Mouse (Mus musculus) regulatory T cell (primary cell): ENCODE data around the gene Gpr3.

Experiments used
- in situ Hi-C: fragments of 300-600 bp; cut with MboI, MseI; formaldehyde crosslinking; loops from one replicate; pipeline ENCODE4 v1.15.1; 2025; ENCODE audit warnings: high pct_unique_total_duplicates

The Gpr3 gene

GRCm38 (mm10) chr4:133199743-133200142 lies 12.6 kb downstream of the Gpr3 start:
- in situ Hi-C loops: no loop called here

- in situ Hi-C loops: no loop called here
Measured at GRCm38 (mm10) chr4:133198337-133199180, 13.8 kb downstream of the Gpr3 start.

DNA sequence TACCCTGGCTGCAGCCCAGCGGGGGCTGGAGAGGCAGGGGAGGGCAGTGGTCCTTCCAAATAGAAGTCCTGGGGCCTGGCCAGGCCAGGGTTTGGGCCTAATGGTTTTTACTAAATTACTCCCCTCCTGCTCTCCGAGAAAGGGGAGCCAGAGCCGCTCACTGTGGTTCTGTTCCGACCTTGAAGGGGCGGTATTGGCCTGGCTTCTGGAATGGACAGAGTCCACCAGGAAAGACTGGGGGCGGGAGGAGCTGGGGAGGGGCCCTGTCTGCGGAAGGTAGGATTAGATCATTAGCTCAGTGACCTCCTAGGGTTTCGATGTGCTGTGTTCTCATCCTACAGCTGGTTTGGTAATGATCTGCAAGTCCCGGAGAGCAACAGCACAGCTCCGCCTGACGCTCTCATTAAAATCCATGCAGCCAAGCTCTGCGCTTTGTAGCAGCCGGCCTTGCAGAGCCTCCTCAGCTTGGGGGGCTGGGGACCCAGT lies 14.5 kb downstream of the Gpr3 start:
- in situ Hi-C loops: no loop called here

GRCm38 (mm10) chr4:133197355-133197754 lies 15.0 kb downstream of the Gpr3 start:
- in situ Hi-C loops: no loop called here

DNA sequence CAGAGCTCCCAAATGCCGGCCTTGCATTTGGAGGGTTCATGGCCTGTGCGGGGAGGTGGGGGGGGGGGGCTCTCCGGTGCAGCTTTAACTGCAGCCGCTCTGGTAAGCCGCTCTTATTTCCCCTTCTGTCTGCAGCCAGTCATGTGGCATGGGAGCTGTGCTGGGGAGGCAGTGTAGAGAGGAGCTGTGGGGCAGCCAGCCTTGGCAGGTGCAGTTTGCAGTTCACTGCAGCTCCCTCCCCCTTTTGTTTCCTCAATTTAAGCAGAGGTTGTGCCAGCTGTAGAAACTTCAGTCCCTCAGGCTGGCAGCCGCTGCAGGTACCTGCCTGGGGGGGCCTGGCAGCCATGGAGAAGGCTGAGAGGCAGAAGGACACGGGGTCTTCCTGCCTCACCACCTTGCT lies 15.5 kb downstream of the Gpr3 start:
- in situ Hi-C loops: no loop called here

DNA sequence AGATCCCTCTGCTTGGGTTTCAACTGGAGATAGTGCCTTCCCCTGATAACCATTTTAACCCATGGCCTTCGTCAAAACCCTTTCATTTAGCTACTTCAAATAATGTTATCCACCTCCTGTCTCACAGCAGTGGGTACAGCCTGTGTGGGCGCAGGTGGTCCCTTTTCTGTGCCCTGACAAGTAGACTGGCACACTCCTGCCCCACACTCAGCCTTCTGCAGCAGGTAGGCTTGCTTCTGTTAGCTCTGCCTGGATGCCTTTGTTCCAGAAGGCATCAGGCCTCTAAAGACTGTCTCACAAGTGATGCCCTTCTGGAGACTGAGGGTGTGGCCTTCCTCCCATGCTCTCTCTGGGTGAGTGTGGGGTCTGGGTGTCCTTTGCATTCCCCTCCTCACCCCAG lies 16.2 kb downstream of the Gpr3 start:
- in situ Hi-C loops: no loop called here

GRCm38 (mm10) chr4:133195014-133195413 lies 17.3 kb downstream of the Gpr3 start:
- in situ Hi-C loops: no loop called here

- in situ Hi-C loops: no loop called here
Measured at GRCm38 (mm10) chr4:133194482-133194881, 17.9 kb downstream of the Gpr3 start.

- in situ Hi-C loops: loop anchor here (5.0 kb wide), 1 partner anchor 62 kb away; no protein-coding TSS in a partner anchor
Measured at GRCm38 (mm10) chr4:133189396-133189795, 22.9 kb downstream of the Gpr3 start.

- in situ Hi-C loops: loop anchor here (5.0 kb wide), 1 partner anchor 60 kb away; no protein-coding TSS in a partner anchor
Measured at GRCm38 (mm10) chr4:133186856-133187255, 25.5 kb downstream of the Gpr3 start.

- in situ Hi-C loops: loop anchor here (5.0 kb wide), 1 partner anchor 59 kb away; no protein-coding TSS in a partner anchor
Measured at GRCm38 (mm10) chr4:133185893-133186292, 26.4 kb downstream of the Gpr3 start.

- in situ Hi-C loops: loop anchor here (5.0 kb wide), 1 partner anchor 58 kb away; no protein-coding TSS in a partner anchor
Measured at GRCm38 (mm10) chr4:133184898-133185665, 27.3 kb downstream of the Gpr3 start.

DNA sequence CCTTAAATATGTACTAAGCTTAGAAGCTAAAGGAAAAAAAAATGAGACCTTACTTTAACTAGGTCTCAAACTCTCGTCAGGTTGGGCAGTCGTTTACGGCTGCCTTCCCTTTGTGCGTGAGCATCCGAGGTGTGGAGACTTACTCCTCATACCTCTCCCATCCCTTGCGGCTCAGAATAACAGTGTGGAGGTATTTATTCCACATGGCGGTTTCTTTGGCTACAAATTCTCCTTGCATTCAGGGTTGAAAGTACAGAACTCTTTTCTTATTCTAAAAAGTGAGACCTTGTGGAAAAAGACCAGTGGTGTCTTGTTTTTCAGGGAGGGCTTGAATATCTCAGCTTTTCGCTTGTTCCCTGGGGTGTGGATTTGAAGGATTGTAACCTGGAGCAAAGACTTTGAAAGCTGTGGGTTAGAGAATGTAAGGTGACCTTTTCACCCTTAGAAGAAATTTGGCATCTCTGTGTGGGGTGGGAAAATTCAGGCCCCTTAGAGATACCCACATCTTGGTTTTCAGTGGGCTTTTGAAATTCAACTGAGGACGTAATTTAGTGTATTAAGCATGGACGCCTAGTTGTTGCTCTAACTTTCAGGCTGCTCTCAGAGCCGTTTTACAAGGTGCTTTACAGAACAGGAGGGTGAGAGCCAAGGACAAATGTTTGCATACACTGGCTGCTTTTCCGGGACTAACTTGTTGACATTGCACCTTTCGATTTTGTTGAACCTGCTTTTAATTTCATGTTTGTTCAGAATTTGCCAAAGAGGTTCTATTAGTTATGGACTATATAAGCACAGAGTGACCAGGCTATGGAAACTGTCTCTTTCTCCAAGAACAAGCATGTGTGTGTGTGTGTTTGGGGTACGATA lies 28.1 kb downstream of the Gpr3 start:
- in situ Hi-C loops: no loop called here

DNA sequence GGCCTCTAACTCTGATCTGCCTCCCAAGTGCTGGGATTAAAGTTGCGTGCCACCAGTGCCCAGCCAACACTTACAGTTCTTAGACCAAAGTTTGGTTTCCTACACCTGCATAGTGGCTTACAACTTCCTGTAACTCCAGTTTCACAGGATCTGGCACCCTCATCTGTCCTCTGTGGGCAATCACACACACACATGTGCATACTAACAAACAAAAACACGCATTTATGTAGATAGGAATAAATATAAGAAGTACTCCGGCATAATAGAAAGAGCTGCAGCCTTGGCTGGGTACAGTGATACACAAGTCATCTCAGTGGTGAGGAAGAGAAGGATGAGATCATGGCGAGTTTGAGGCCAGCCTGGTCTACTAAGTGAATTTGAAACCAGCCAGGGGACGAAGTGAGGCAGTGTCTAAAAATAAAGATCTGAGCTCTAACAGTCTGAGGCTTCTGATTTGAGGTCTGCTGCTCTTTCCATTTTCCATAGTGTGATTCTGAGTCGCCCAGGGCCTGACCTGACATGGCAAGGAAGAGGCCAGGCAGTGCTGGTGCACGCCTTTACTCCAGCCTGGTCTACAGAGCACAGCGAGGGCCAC lies 29.8 kb downstream of the Gpr3 start:
- in situ Hi-C loops: no loop called here

DNA sequence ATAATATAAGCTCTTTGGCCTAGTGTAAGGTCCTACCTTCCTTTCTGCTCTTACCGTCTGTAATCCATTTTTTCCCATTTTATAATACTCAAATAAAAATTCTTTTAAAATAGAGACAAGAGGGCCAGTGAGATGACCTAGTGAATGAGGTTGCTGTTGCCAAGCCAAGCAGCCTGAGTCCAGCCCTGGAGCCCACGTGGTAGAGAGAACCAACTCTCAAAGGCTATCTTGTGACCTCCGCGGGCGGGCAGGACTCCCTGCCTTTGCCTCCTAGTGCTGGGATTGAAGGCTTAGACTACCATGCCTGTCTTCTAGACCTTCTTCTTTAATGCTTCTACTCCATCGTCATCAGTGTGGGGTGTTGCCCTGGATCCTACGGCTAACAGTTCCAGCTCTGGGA lies 33.1 kb downstream of the Gpr3 start:
- in situ Hi-C loops: no loop called here

GRCm38 (mm10) chr4:133178305-133178704 lies 34.0 kb downstream of the Gpr3 start:
- in situ Hi-C loops: no loop called here

GRCm38 (mm10) chr4:133176761-133177403 lies 35.5 kb downstream of the Gpr3 start:
- in situ Hi-C loops: no loop called here

- in situ Hi-C loops: no loop called here
Measured at GRCm38 (mm10) chr4:133175998-133176760, 36.2 kb downstream of the Gpr3 start.

DNA sequence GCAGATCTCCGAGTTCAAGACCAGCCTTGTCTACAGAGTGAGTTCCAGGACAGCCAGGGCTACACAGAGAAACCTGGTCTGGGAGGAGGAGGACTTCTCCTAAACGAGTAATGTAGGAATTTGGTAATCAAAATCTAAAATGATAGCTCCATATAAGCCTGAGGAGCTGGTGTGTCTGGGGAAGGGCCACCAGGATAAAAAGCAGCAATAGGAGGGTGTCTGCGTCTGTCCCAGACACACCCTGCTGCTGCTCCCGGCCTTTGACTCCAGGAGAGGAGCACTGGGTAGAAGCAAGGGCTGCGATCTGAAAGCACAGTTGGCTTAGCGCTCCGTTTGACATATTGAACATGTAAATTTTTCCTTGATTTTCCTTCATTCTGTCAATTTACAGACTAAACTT lies 37.1 kb downstream of the Gpr3 start:
- in situ Hi-C loops: no loop called here

DNA sequence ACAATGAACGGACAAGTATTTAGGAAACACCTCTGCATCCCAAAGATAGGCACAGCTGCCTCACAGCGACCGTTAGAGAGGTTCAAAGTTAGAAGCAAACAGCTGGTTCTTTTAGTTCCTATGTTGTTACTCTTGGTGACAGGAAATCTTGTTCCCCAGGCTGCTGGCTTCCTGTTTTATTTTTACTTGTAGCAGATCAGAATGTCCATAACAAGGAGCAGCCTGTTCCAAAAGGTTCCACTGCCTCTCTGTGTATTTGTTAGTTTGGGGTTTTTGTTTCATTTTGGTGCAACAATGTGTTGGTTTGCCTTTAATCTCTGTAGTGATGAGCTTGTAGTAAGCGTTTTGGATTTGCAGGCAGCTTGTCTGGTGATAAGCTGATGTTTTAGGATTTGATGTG lies 38.0 kb downstream of the Gpr3 start:
- in situ Hi-C loops: no loop called here
